Mouse (Mus musculus): ENCODE measurements around the gene Yap1. TPM values are rescaled to one million over a fixed set of nuclear protein-coding genes. Genes with fewer than 3 reads are reported as not detected.

Gene Yap1
- total and polyA plus RNA-seq, 2 experiments: 21.6 to 27.9 TPM

GRCm38 (mm10) chr9:7907351-7907985 is 96.9 kb downstream of the Yap1 start:
- Histone ChIP-seq H3K36me3 (ENCODE audit: control insufficient read depth, insufficient read depth, low read length) (no peaks in the 10 kb centered on the region), H3K79me2 (ENCODE audit: control insufficient read depth, insufficient read depth, low read length) (no peaks in the 10 kb centered on the region), H3K9ac (ENCODE audit: low read depth, low read length) (no peak overlapping the region), H3K4me3 (ENCODE audit: insufficient read depth, low read depth, low read length) (no peak overlapping the region), H3K27ac (replicated peaks; ENCODE audit: insufficient read depth, low read depth, low read length) (no peak overlapping the region), H3K27me3 (ENCODE audit: control insufficient read depth, insufficient read depth, low read length) (no peaks in the 10 kb centered on the region), H3K4me1 (ENCODE audit: control insufficient read depth, insufficient read depth, low read length) (no peaks in the 10 kb centered on the region)
- DNase-seq (ENCODE audit: extremely low read depth, low read depth, low spot score): no peak
- WGBS: 95% methylated on average over 2 of the region's 2 CpGs
- no peak for TF ChIP-seq POLR2A (IDR thresholded peaks at IDR 0.05; ENCODE audit: extremely low read depth, insufficient read depth, low read length)
- TF ChIP-seq CTCF (IDR thresholded peaks at IDR 0.05; ENCODE audit: low read depth, low read length): no peak

DNA sequence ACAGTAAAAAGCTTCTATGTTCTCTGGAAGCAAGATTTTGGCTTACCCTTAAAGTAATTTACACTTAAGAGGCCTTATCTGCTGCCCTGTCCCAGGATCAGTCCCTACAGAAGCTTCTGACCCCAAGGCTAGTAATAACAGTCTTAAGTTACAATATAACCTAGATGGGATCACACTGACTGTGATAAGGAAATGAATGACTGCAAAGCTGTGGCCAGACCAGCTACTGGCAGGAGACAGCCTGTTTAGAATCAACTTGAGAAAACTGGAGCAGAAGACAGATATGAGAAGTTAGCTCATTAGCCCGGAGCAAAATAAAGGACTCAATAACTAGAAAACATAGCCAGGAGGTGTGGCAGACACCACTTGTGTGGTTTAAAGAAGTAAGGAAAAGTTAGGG is 97.8 kb downstream of the Yap1 start:
- Histone ChIP-seq H3K27me3 (ENCODE audit: control insufficient read depth, insufficient read depth, low read length) (no peaks in the 10 kb centered on the region), H3K4me1 (ENCODE audit: control insufficient read depth, insufficient read depth, low read length) (no peaks in the 10 kb centered on the region), H3K9ac (ENCODE audit: low read depth, low read length) (no peak overlapping the region), H3K4me3 (ENCODE audit: insufficient read depth, low read depth, low read length) (no peak overlapping the region), H3K36me3 (ENCODE audit: control insufficient read depth, insufficient read depth, low read length) (no peaks in the 10 kb centered on the region), H3K79me2 (ENCODE audit: control insufficient read depth, insufficient read depth, low read length) (no peaks in the 10 kb centered on the region), H3K27ac (replicated peaks; ENCODE audit: insufficient read depth, low read depth, low read length) (no peak overlapping the region)
- 73% methylated on average over 1 of the region's 1 CpGs for WGBS
- TF ChIP-seq CTCF (IDR thresholded peaks at IDR 0.05; ENCODE audit: low read depth, low read length) (no peak), POLR2A (IDR thresholded peaks at IDR 0.05; ENCODE audit: extremely low read depth, insufficient read depth, low read length) (no peak)
- DNase-seq (ENCODE audit: extremely low read depth, low read depth, low spot score): no peak

DNA sequence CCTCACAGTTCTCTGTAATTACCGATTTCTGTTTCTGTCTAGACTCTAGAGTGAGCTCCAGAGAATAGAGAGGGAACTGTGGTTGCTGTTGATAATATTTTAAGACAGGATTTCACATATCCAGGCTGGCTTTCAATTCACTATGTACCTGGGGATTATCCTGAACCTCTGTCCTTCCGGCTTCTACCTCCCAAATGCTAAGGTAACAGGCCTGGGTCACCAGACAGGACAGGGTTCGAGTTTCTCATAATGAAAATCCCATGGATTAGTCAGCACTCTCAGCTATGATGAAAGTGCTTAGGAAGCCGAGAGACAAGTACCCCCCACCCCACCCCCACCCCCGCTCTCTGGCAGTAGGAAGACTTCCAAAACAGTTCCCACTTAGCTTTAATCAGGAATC is 100.6 kb downstream of the Yap1 start:
- Histone ChIP-seq H3K27ac (replicated peaks; ENCODE audit: insufficient read depth, low read depth, low read length) (no peak overlapping the region), H3K27me3 (ENCODE audit: control insufficient read depth, insufficient read depth, low read length) (no peaks in the 10 kb centered on the region), H3K4me3 (ENCODE audit: insufficient read depth, low read depth, low read length) (no peak overlapping the region), H3K4me1 (ENCODE audit: control insufficient read depth, insufficient read depth, low read length) (no peaks in the 10 kb centered on the region), H3K79me2 (ENCODE audit: control insufficient read depth, insufficient read depth, low read length) (no peaks in the 10 kb centered on the region), H3K9ac (ENCODE audit: low read depth, low read length) (no peak overlapping the region), H3K36me3 (ENCODE audit: control insufficient read depth, insufficient read depth, low read length) (no peaks in the 10 kb centered on the region)
- no peak for TF ChIP-seq CTCF (IDR thresholded peaks at IDR 0.05; ENCODE audit: low read depth, low read length)
- WGBS: 83% methylated on average over 5 of the region's 5 CpGs
- DNase-seq (ENCODE audit: extremely low read depth, low read depth, low spot score): no peak

DNA sequence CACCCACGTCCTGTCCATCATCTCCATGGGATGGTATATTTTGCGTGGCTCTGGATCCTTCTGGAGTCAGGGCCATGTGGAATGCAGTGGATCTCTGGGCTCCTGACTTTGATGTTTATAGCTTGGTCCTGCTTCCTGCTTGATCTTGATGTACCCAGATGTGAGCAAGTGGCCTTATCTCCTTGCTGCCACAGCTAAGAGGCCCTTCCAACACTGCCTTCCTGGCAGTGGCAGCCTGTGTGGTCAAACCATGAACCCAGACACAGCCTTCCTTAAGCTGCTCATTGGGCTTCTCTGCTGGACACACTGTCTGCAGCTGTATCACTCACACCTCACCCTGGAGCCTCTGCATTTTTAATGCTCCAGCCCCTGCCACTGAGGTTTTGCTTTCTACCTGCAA is 101.1 kb downstream of the Yap1 start:
- no peaks in the 10 kb centered on the region for H3K79me2 ChIP-seq (ENCODE audit: control insufficient read depth, insufficient read depth, low read length)
- no peak overlapping the region for H3K4me3 ChIP-seq (ENCODE audit: insufficient read depth, low read depth, low read length)
- H3K4me1 ChIP-seq (ENCODE audit: control insufficient read depth, insufficient read depth, low read length): no peaks in the 10 kb centered on the region
- no peaks in the 10 kb centered on the region for H3K36me3 ChIP-seq (ENCODE audit: control insufficient read depth, insufficient read depth, low read length)
- TF ChIP-seq POLR2A (IDR thresholded peaks at IDR 0.05; ENCODE audit: extremely low read depth, insufficient read depth, low read length): no peak
- TF ChIP-seq CTCF (IDR thresholded peaks at IDR 0.05; ENCODE audit: low read depth, low read length): no peak
- no peak for DNase-seq (ENCODE audit: extremely low read depth, low read depth, low spot score)
- H3K27me3 ChIP-seq (ENCODE audit: control insufficient read depth, insufficient read depth, low read length): no peaks in the 10 kb centered on the region
- H3K9ac ChIP-seq (ENCODE audit: low read depth, low read length): no peak overlapping the region
- WGBS: 93% methylated on average over 2 of the region's 2 CpGs
- H3K27ac ChIP-seq (replicated peaks; ENCODE audit: insufficient read depth, low read depth, low read length): no peak overlapping the region

GRCm38 (mm10) chr9:7902311-7902710 is 102.1 kb downstream of the Yap1 start:
- Histone ChIP-seq H3K27ac (replicated peaks; ENCODE audit: insufficient read depth, low read depth, low read length) (no peak overlapping the region), H3K79me2 (ENCODE audit: control insufficient read depth, insufficient read depth, low read length) (no peaks in the 10 kb centered on the region), H3K36me3 (ENCODE audit: control insufficient read depth, insufficient read depth, low read length) (no peaks in the 10 kb centered on the region), H3K27me3 (ENCODE audit: control insufficient read depth, insufficient read depth, low read length) (no peaks in the 10 kb centered on the region), H3K4me1 (ENCODE audit: control insufficient read depth, insufficient read depth, low read length) (no peaks in the 10 kb centered on the region), H3K4me3 (ENCODE audit: insufficient read depth, low read depth, low read length) (no peak overlapping the region), H3K9ac (ENCODE audit: low read depth, low read length) (no peak overlapping the region)
- 61% methylated on average over 7 of the region's 7 CpGs for WGBS
- DNase-seq (ENCODE audit: extremely low read depth, low read depth, low spot score): no peak
- no peak for TF ChIP-seq CTCF (IDR thresholded peaks at IDR 0.05; ENCODE audit: low read depth, low read length)
- TF ChIP-seq POLR2A (IDR thresholded peaks at IDR 0.05; ENCODE audit: extremely low read depth, insufficient read depth, low read length): no peak

DNA sequence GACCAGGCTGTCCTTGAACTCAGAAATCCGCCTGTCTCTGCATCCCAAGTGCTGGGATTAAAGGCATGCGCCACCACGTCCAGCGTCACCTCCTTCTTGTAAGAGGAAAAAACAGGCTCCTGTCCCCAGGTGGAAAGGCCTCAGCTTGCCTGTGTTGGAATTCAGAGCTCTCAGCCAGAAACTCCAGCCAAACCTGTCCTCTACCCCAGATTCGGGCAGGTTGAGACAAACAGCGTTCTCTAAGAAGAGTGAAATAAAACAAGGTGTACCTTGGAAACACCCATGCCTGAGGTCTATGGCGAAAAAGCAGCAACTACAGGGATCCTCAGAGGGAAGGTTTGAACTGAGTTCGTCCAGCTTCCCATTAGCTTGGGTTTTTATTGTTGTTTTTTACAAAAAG is 103.4 kb downstream of the Yap1 start:
- Histone ChIP-seq H3K9ac (ENCODE audit: low read depth, low read length) (no peak overlapping the region), H3K36me3 (ENCODE audit: control insufficient read depth, insufficient read depth, low read length) (no peaks in the 10 kb centered on the region), H3K79me2 (ENCODE audit: control insufficient read depth, insufficient read depth, low read length) (no peaks in the 10 kb centered on the region), H3K27me3 (ENCODE audit: control insufficient read depth, insufficient read depth, low read length) (no peaks in the 10 kb centered on the region), H3K27ac (replicated peaks; ENCODE audit: insufficient read depth, low read depth, low read length) (no peak overlapping the region), H3K4me1 (ENCODE audit: control insufficient read depth, insufficient read depth, low read length) (no peaks in the 10 kb centered on the region), H3K4me3 (ENCODE audit: insufficient read depth, low read depth, low read length) (no peak overlapping the region)
- WGBS: 93% methylated on average over 8 of the region's 8 CpGs
- TF ChIP-seq CTCF (IDR thresholded peaks at IDR 0.05; ENCODE audit: low read depth, low read length) (no peak), POLR2A (IDR thresholded peaks at IDR 0.05; ENCODE audit: extremely low read depth, insufficient read depth, low read length) (no peak)
- no peak for DNase-seq (ENCODE audit: extremely low read depth, low read depth, low spot score)

All from liver, adult 2 months (tissue).